Mouse (Mus musculus) liver, postnatal 0 days (tissue): Measurements from ENCODE around the gene Atp13a3.

Experiments used
- CTCF ChIP-seq: sonication (generic); IDR thresholded peaks from 2 replicates; pipeline ENCODE4 v1.5.1; 2016; ENCODE audit warnings: antibody characterized with exemption, low read depth
- EP300 ChIP-seq: IDR thresholded peaks from 2 replicates; pipeline ENCODE4 v1.6.1; 2016; ENCODE audit warnings: antibody characterized with exemption, low read depth, mild to moderate bottlenecking

DNA sequence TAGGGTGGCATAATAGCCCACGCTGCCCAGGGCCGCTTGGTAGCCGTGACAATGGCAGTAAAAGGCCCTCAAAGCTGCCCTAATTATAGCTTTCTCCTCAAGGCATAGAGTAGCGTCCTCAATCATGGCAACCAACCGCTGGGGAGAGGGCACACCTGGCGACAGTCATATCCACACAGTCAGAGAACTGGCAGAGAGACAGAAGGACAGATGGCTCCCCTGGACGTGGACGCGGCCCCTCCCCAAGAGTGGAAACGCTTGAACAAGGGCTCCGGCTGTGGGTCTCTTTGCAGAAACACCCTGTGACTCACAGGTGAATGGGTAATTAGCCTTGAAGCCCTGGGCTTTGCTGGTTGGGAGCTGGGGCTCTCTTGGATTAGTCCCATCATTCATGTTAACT, 127.4 kb downstream of the Atp13a3 start:
- no peak for TF ChIP-seq CTCF
- no peak for TF ChIP-seq EP300
